Mouse (Mus musculus) G1E (cell line): ENCODE results near the gene Col18a1.

Source experiments
- CTCF ChIP-seq: IDR thresholded peaks from 2 replicates; pipeline ENCODE4 v1.5.1; 2012; ENCODE audit warnings: low read depth, low read length, inconsistent platforms, mixed read lengths
- GATA1 ChIP-seq: IDR thresholded peaks from 2 replicates; pipeline ENCODE4 v1.6.1; 2012; ENCODE audit warnings: borderline replicate concordance, low read length, inconsistent platforms, mixed read lengths
- POLR2AphosphoS5 ChIP-seq: IDR thresholded peaks from 2 replicates; pipeline ENCODE4 v1.6.1; 2012; ENCODE audit warnings: low read depth, low read length, inconsistent platforms; ENCODE audit not compliant: insufficient replicate concordance
- TAL1 ChIP-seq: conservative IDR thresholded peaks from 2 replicates; pipeline ENCODE4 v1.6.1; 2012; ENCODE audit warnings: low read depth, low read length, inconsistent platforms, mixed read lengths

GRCm38 (mm10) chr10:77196115-77196514, 29.8 kb upstream of the Col18a1 start:
- TF ChIP-seq CTCF = no peak
- no peak for TF ChIP-seq POLR2AphosphoS5
- TF ChIP-seq GATA1 = no peak
- TF ChIP-seq TAL1 = no peak
